Mouse (Mus musculus) limb, embryonic 14.5 days (tissue): ENCODE measurements around the gene Gm20388. TPM values are rescaled to one million over a fixed set of nuclear protein-coding genes. Genes with fewer than 3 reads are reported as not detected.

Experiments
- ATAC-seq: fragments of 200-750 bp; cut with Nextera tagmentation; 2 replicates; pipeline ENCODE4 v1.8.0; 2017; ENCODE audit warnings: low read depth, moderate number of reproducible peaks, moderate TSS enrichment; ENCODE audit not compliant: low FRiP score
- DNase-seq: peaks from one replicate; pipeline ENCODE4 v3.0.0-alpha.2; 2015; ENCODE audit warnings: low spot score
- H3K27ac ChIP-seq: fragments of 300-500 bp; sonication (generic); replicated peaks from 2 replicates; pipeline ENCODE4 v1.5.1; 2014; ENCODE audit warnings: low read depth, mild to moderate bottlenecking, low read length, moderate library complexity, mixed read lengths
- H3K27me3 ChIP-seq: fragments of 300-500 bp; sonication (generic); 2 replicates; pipeline ENCODE4 v1.6.1; 2014; ENCODE audit warnings: low read length, mixed read lengths; ENCODE audit not compliant: control insufficient read depth, insufficient read depth
- H3K36me3 ChIP-seq: fragments of 300-500 bp; sonication (generic); 2 replicates; pipeline ENCODE4 v1.6.1; 2014; ENCODE audit warnings: mild to moderate bottlenecking, low read length, moderate library complexity, mixed read lengths; ENCODE audit not compliant: control insufficient read depth, insufficient read depth
- H3K4me1 ChIP-seq: fragments of 300-500 bp; sonication (generic); 2 replicates; pipeline ENCODE4 v1.6.1; 2014; ENCODE audit warnings: antibody characterized with exemption, low read length, mixed read lengths; ENCODE audit not compliant: control insufficient read depth, insufficient read depth
- H3K4me2 ChIP-seq: fragments of 300-500 bp; sonication (generic); replicated peaks from 2 replicates; pipeline ENCODE4 v1.6.1; 2014; ENCODE audit warnings: low read depth, mild to moderate bottlenecking, low read length, moderate library complexity; ENCODE audit not compliant: severe bottlenecking
- H3K4me3 ChIP-seq: fragments of 300-500 bp; sonication (generic); replicated peaks from 2 replicates; pipeline ENCODE4 v1.5.1; 2014; ENCODE audit warnings: low read length
- H3K9ac ChIP-seq: fragments of 300-500 bp; sonication (generic); 2 replicates; pipeline ENCODE4 v1.6.1; 2014; ENCODE audit warnings: mild to moderate bottlenecking, low read depth, low read length, moderate library complexity; ENCODE audit not compliant: severe bottlenecking
- H3K9me3 ChIP-seq: fragments of 300-500 bp; sonication (generic); 2 replicates; pipeline ENCODE4 v1.6.1; 2016; ENCODE audit warnings: low read length; ENCODE audit not compliant: control insufficient read depth
- POLR2A ChIP-seq: fragments of 200-500 bp; IDR thresholded peaks from 2 replicates; pipeline ENCODE4 v1.8.0; 2012; ENCODE audit warnings: inconsistent platforms, mild to moderate bottlenecking, moderate library complexity, borderline replicate concordance; ENCODE audit not compliant: insufficient read depth, insufficient read length; ENCODE audit errors: extremely low read depth
- WGBS: fragments of 180-500 bp; shearing (Covaris S2); extraction: QIAGEN DNeasy Blood & Tissue Kit; methylation state at CpG from one replicate; pipeline ENCODE4 v1.1.7; 2014; 5-methylcytosine and 5-hydroxymethylcytosine counted together
- polyA plus RNA-seq, 2 experiments: library from polyadenylated mRNA; depleted of rRNA in 1 of 2; stranded (reverse) in 1 of 2; unstranded in 1 of 2; fragments of >200 nt; fragmentation: Nextera tagmentation in 1 of 2; extraction: Ambion mirVana in 1 of 2; gene quantifications; 2 replicates each; pipeline versions ENCODE4 v1.2.1 to v1.2.3; 2012 to 2014

Gm20388 gene
- polyA plus RNA-seq, 2 experiments, result 1.9 to 49.9 TPM

DNA sequence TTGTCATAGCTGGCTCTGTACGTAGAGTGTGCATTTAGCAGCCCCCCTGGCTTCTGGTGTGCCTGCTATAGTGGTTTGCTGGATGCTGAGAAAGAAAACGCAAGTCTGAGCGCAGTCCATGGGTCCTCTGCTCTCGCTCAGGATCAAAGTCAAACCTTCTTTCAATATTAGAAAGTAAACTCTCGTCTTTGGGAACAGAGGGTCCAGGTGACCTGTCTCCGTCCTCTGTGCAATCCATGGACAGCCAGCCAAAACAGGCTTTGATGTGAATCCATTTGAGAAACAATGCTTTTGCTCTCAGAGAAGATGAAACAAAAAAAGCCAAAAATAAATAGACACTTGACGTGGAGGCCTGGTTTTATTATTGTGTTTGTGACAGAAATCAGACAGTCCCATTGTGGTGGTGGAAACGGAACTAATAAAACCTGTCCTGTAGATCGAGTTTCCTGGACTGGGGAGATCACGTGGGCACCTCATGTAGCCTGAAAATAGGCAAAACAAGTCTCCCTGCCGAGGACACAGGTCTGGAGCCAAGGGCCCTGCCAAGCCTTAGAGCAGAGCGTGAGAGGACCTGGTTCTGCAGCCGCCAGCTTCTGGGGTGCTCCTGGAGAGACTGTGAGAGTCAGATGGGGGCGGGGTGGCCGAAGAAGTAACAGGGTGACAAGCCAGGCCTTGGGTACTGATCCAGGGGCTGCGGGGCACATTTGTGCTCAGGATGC, 3902.7 kb downstream of the Gm20388 start:
- ATAC-seq, result no peak
- Histone ChIP-seq H3K27me3 (no peaks in the 10 kb centered on the region), H3K27ac (no peak overlapping the region), H3K36me3 (peaks cover 11% of the 10 kb centered on the region), H3K4me3 (no peak overlapping the region), H3K9me3 (no peaks in the 10 kb centered on the region), H3K4me1 (peaks cover 8% of the 10 kb centered on the region), H3K9ac (no peak overlapping the region), H3K4me2 (no peak overlapping the region)
- TF ChIP-seq POLR2A, result no peak
- DNase-seq, result no peak
- WGBS, result 55% methylated on average over 16 of the region's 16 CpGs

- Histone ChIP-seq H3K4me3 (no peak overlapping the region), H3K36me3 (peaks cover 11% of the 10 kb centered on the region), H3K4me1 (peaks cover 8% of the 10 kb centered on the region), H3K27me3 (no peaks in the 10 kb centered on the region), H3K9ac (no peak overlapping the region), H3K4me2 (no peak overlapping the region), H3K27ac (no peak overlapping the region), H3K9me3 (no peaks in the 10 kb centered on the region)
- ATAC-seq (no peak), DNase-seq (no peak)
- WGBS, result 81% methylated on average over 4 of the region's 4 CpGs
- no peak for TF ChIP-seq POLR2A
These were observed 3903.2 kb downstream of the Gm20388 start for GRCm38 (mm10) chr8:123813892-123814266.

DNA sequence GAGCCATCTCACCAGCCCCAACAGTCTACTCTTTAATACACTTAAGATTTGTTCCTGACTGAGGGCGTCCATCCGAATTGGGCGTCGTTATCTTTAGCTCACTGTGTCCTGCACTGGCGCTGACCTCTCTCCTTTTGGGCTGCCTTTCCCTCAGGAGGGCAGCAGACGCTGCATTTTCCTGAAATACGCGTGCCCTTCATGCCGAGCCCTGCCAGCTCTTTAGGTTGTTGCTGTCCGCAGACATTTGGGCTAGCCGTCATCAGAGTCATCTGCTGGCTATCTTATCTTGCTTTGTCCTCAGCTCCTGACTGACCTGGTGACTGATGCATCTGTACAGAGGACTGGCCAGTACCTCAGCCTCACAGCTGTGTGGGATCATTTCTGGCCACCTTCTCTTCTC, 3904.7 kb downstream of the Gm20388 start:
- DNase-seq (no peak), ATAC-seq (no peak)
- H3K9me3 ChIP-seq, result no peaks in the 10 kb centered on the region
- 92% methylated on average over 11 of the region's 11 CpGs for WGBS
- no peak overlapping the region for H3K27ac ChIP-seq
- peaks cover 8% of the 10 kb centered on the region for H3K4me1 ChIP-seq
- peaks cover 11% of the 10 kb centered on the region for H3K36me3 ChIP-seq
- H3K4me2 ChIP-seq, result no peak overlapping the region
- no peak for TF ChIP-seq POLR2A
- H3K4me3 ChIP-seq, result no peak overlapping the region
- no peak overlapping the region for H3K9ac ChIP-seq
- no peaks in the 10 kb centered on the region for H3K27me3 ChIP-seq

DNA sequence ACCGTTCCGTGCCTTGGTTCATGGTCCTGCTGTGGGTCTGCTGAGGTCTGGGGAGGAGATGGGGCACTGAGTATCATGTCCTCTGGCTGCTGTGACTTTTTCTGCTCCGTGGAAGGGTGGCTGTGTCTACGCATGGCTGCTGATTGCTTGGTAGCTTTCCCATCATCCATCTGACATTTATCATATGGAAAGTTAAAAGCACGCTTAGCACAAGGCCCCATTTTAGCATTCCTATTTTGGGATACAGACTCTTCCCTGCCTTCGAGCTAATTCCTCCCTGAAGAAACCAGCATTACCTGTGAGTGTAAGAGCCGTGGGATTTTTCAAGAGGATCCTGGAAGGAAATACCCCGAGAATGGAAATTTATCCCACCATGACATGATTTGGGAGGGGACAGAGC, 3906.3 kb downstream of the Gm20388 start:
- ATAC-seq (no peak), DNase-seq (no peak)
- Histone ChIP-seq H3K36me3 (peaks cover 18% of the 10 kb centered on the region), H3K4me3 (no peak overlapping the region), H3K27me3 (no peaks in the 10 kb centered on the region), H3K27ac (no peak overlapping the region), H3K9me3 (no peaks in the 10 kb centered on the region), H3K4me1 (peaks cover 8% of the 10 kb centered on the region), H3K4me2 (no peak overlapping the region), H3K9ac (no peak overlapping the region)
- WGBS, result 90% methylated on average over 8 of the region's 8 CpGs
- TF ChIP-seq POLR2A, result no peak

- H3K4me2 ChIP-seq, result no peak overlapping the region
- 91% methylated on average over 11 of the region's 11 CpGs for WGBS
- peaks cover 8% of the 10 kb centered on the region for H3K4me1 ChIP-seq
- ATAC-seq, result no peak
- no peak for DNase-seq
- peaks cover 18% of the 10 kb centered on the region for H3K36me3 ChIP-seq
- H3K27me3 ChIP-seq, result no peaks in the 10 kb centered on the region
- no peaks in the 10 kb centered on the region for H3K9me3 ChIP-seq
- no peak for TF ChIP-seq POLR2A
- no peak overlapping the region for H3K9ac ChIP-seq
- no peak overlapping the region for H3K27ac ChIP-seq
- no peak overlapping the region for H3K4me3 ChIP-seq
These were observed 3907.1 kb downstream of the Gm20388 start for GRCm38 (mm10) chr8:123817747-123818146.
